Mouse (Mus musculus): ENCODE data around the gene Slc25a30. TPM values are rescaled to one million over a fixed set of nuclear protein-coding genes. Genes with fewer than 3 reads are reported as not detected.
"Not testable (repeated sequence)": the region's sequence is repeated elsewhere in the genome, so short reads cannot be mapped to it uniquely, and the experiment has no call there.

The Slc25a30 gene
- polyA plus RNA-seq, 1 experiment from 2014 or later: 6.0 TPM

DNA sequence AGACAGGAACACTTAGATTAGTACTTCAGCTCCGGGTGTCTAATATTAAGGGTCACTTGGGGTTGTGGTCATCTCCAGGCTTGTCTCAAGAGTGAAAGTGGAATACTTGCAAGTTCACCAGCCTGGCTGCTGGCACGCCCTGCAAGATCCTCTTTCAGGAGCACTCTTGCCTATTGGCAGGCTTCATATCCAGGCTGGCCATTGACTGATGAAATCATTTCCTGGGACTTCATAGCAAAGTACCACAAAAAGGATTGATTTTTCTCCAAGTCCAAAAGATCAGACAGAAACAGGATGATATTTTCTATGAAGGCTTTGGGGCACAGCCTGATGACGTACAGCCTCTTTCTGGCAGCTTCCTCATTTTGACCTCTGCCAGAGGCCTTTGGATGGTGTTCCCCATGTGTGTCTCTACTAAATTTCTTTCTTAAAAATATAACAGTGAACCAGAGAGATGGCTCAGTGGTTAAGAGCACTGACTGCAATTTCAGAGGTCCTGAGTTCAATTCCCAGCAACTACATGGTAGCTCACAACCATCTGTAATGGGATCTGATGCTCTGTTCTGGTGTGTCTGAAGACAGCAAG, 3.7 kb upstream of the Slc25a30 start:
- no peak for ATAC-seq (ENCODE audit: insufficient number of reproducible peaks, low FRiP score)
- WGBS: 81% methylated on average over 3 of the region's 3 CpGs
- no peaks in the 10 kb centered on the region; the same call in 1 of the 2 replicates for H3K27me3 ChIP-seq (replicated peaks)

DNA sequence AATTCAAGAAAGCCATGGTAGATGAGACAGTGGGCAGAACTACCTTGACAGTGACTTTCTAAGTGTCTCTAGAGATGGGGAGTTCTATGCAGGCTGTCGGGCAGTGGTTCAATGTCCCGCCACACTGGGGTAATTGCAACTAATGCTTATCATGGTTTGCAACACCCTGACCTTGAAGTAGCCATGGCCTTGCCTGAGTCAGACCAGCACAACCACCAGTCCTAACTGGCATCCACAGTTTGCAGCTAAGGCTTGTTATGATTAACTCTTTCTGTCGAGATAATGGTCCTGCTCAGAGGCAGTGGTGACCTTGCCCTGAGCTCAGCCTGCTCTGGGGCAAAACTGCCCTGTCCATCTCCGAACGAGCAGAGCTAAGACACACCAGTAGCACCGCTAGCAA, 2.5 kb upstream of the Slc25a30 start:
- no peaks in the 10 kb centered on the region; the same call in 1 of the 2 replicates for H3K27me3 ChIP-seq (replicated peaks)
- H3K4me2 ChIP-seq: no peak overlapping the region
- no peak overlapping the region for H3K4me3 ChIP-seq
- peaks cover 8% of the 10 kb centered on the region; the same call in 1 of the 2 replicates for H3K4me1 ChIP-seq (replicated peaks)
- H3K27ac ChIP-seq (ENCODE audit: poor library complexity, severe bottlenecking): no peak overlapping the region
- H3K9ac ChIP-seq: no peak overlapping the region
- no peaks in the 10 kb centered on the region for H3K9me3 ChIP-seq (replicated peaks)
- WGBS: 62% methylated on average over 6 of the region's 6 CpGs
- ATAC-seq (ENCODE audit: insufficient number of reproducible peaks, low FRiP score): no peak
- no peaks in the 10 kb centered on the region for H3K36me3 ChIP-seq

More for the DNA sequence above, 3.7 kb upstream of the Slc25a30 start:
- H3K27ac ChIP-seq (ENCODE audit: poor library complexity, severe bottlenecking): no peak overlapping the region
- H3K36me3 ChIP-seq: no peaks in the 10 kb centered on the region
- H3K4me2 ChIP-seq: no peak overlapping the region
- peaks cover 8% of the 10 kb centered on the region; the same call in 1 of the 2 replicates for H3K4me1 ChIP-seq (replicated peaks)
- H3K9me3 ChIP-seq (replicated peaks): no peaks in the 10 kb centered on the region
- no peak overlapping the region for H3K9ac ChIP-seq
- H3K4me3 ChIP-seq: no peak overlapping the region

- peak overlapping the region; percentile 77 for H3K4me2 ChIP-seq
- H3K9ac ChIP-seq: no peak overlapping the region
- no peaks in the 10 kb centered on the region; the same call in 1 of the 2 replicates for H3K27me3 ChIP-seq (replicated peaks)
- H3K27ac ChIP-seq (ENCODE audit: poor library complexity, severe bottlenecking): no peak overlapping the region
- H3K36me3 ChIP-seq: no peaks in the 10 kb centered on the region
- no peaks in the 10 kb centered on the region for H3K9me3 ChIP-seq (replicated peaks)
- 31% methylated on average over 7 of the region's 7 CpGs for WGBS
- peaks cover 8% of the 10 kb centered on the region; the same call in 1 of the 2 replicates for H3K4me1 ChIP-seq (replicated peaks)
- no peak for ATAC-seq (ENCODE audit: insufficient number of reproducible peaks, low FRiP score)
- H3K4me3 ChIP-seq: no peak overlapping the region
These were observed 948 bp upstream of the Slc25a30 start for GRCm38 (mm10) chr14:75787794-75788175.

DNA sequence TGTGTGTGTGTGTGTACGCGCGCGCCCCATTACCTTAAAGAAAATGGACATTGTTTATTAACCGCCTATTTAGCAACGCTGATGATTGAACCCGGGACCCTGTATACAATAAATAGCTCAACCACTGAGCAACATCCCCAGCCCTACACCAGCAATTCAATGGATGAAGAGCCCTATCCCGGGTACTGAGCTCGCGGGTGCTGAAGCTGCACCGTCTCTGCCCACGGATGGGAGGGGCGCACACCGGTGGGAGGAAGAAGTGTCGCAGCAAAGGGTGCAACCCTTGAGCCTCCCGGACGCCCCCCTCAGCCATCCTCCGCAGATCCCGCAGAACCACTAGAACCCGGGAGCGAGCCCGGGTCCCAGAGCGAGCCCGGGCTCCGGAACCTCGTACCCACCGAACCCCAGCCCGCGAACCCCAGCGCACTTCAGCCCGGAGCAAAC, 391 bp downstream of the Slc25a30 start:
- 2% methylated on average over 31 of the region's 31 CpGs for WGBS
- Histone ChIP-seq H3K9me3 (replicated peaks) (no peaks in the 10 kb centered on the region), H3K9ac (peak overlapping the region; percentile 78), H3K4me2 (peak overlapping the region; percentile 77), H3K4me1 (replicated peaks) (peaks cover 8% of the 10 kb centered on the region; the same call in 1 of the 2 replicates), H3K27ac (ENCODE audit: poor library complexity, severe bottlenecking) (peak overlapping the region; percentile 59), H3K36me3 (peaks cover 4% of the 10 kb centered on the region; the same call in 1 of the 2 replicates), H3K4me3 (peak overlapping the region; percentile 57), H3K27me3 (replicated peaks) (no peaks in the 10 kb centered on the region; the same call in 1 of the 2 replicates)
- peak; percentile 76 for ATAC-seq (ENCODE audit: insufficient number of reproducible peaks, low FRiP score)

- Histone ChIP-seq H3K27ac (ENCODE audit: poor library complexity, severe bottlenecking) (no peak overlapping the region), H3K4me1 (replicated peaks) (no peaks in the 10 kb centered on the region), H3K9ac (no peak overlapping the region), H3K4me2 (no peak overlapping the region), H3K36me3 (peaks cover 21% of the 10 kb centered on the region), H3K9me3 (replicated peaks) (no peaks in the 10 kb centered on the region), H3K4me3 (no peak overlapping the region), H3K27me3 (replicated peaks) (no peaks in the 10 kb centered on the region)
- no peak for ATAC-seq (ENCODE audit: insufficient number of reproducible peaks, low FRiP score)
- WGBS: 88% methylated on average over 4 of the region's 4 CpGs
These were observed 6.9 kb downstream of the Slc25a30 start for GRCm38 (mm10) chr14:75779913-75780312.

DNA sequence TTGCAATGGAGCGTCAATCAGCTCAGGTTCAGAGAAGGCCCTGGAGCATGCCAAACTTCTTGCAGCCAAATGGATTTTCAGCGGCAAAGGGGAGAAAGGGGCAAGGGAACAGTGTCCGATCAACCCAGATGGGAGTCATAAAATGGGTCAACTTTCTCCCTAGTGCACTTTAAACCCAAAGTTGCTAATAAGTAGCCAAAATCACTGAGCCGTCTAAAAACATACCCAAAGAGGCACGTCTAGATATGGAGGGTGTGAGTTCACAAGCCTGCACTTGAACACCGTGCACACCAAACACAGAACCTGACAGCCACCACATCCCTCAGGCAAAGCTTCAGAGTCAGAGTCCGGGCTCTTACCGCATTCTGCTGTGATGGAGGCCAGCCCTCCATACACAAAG, 10.2 kb downstream of the Slc25a30 start:
- H3K36me3 ChIP-seq: peaks cover 19% of the 10 kb centered on the region
- H3K4me3 ChIP-seq: no peak overlapping the region
- ATAC-seq (ENCODE audit: insufficient number of reproducible peaks, low FRiP score): no peak
- no peak overlapping the region for H3K27ac ChIP-seq (ENCODE audit: poor library complexity, severe bottlenecking)
- H3K9me3 ChIP-seq (replicated peaks): no peaks in the 10 kb centered on the region
- no peak overlapping the region for H3K4me2 ChIP-seq
- no peaks in the 10 kb centered on the region for H3K27me3 ChIP-seq (replicated peaks)
- peaks cover 22% of the 10 kb centered on the region for H3K4me1 ChIP-seq (replicated peaks)
- WGBS: 87% methylated on average over 8 of the region's 8 CpGs
- no peak overlapping the region for H3K9ac ChIP-seq

GRCm38 (mm10) chr14:75773431-75773830, 13.4 kb downstream of the Slc25a30 start:
- ATAC-seq (ENCODE audit: insufficient number of reproducible peaks, low FRiP score): peak; percentile 59

GRCm38 (mm10) chr14:75772407-75772806, 14.4 kb downstream of the Slc25a30 start:
- not testable (repeated sequence) for H3K27me3 ChIP-seq (replicated peaks); H3K9me3 ChIP-seq (replicated peaks); H3K9ac ChIP-seq; H3K4me3 ChIP-seq; H3K4me2 ChIP-seq
- 73% methylated on average over 3 of the region's 3 CpGs for WGBS
- Histone ChIP-seq H3K27ac (ENCODE audit: poor library complexity, severe bottlenecking) (peak overlapping the region; percentile 92), H3K4me1 (replicated peaks) (peaks cover 27% of the 10 kb centered on the region), H3K36me3 (peaks cover 34% of the 10 kb centered on the region)
- 0 out of 2 replicates have a peak, but pooled peaks have one; percentile 38 for ATAC-seq (ENCODE audit: insufficient number of reproducible peaks, low FRiP score)

More at GRCm38 (mm10) chr14:75773431-75773830, 13.4 kb downstream of the Slc25a30 start:
- Histone ChIP-seq H3K9ac (0 out of 2 replicates have a peak overlapping the region, but pooled peaks have one; percentile 28), H3K4me1 (replicated peaks) (peaks cover 27% of the 10 kb centered on the region), H3K27ac (ENCODE audit: poor library complexity, severe bottlenecking) (peak overlapping the region; percentile 92), H3K4me3 (no peak overlapping the region), H3K9me3 (replicated peaks) (no peaks in the 10 kb centered on the region), H3K4me2 (peak overlapping the region; percentile 37), H3K36me3 (peaks cover 40% of the 10 kb centered on the region), H3K27me3 (replicated peaks) (no peaks in the 10 kb centered on the region)
- WGBS: 29% methylated on average over 8 of the region's 8 CpGs

- H3K9me3 ChIP-seq (replicated peaks): no peaks in the 10 kb centered on the region
- 92% methylated on average over 8 of the region's 8 CpGs for WGBS
- no peak overlapping the region for H3K4me2 ChIP-seq
- peaks cover 27% of the 10 kb centered on the region for H3K4me1 ChIP-seq (replicated peaks)
- peaks cover 38% of the 10 kb centered on the region for H3K36me3 ChIP-seq
- no peak overlapping the region for H3K9ac ChIP-seq
- no peak overlapping the region for H3K4me3 ChIP-seq
- no peaks in the 10 kb centered on the region for H3K27me3 ChIP-seq (replicated peaks)
- H3K27ac ChIP-seq (ENCODE audit: poor library complexity, severe bottlenecking): no peak overlapping the region
- no peak for ATAC-seq (ENCODE audit: insufficient number of reproducible peaks, low FRiP score)
These were observed 15.7 kb downstream of the Slc25a30 start for GRCm38 (mm10) chr14:75771101-75771501.

- H3K9ac ChIP-seq: no peak overlapping the region
- 92% methylated on average over 9 of the region's 9 CpGs for WGBS
These were observed 17.5 kb downstream of the Slc25a30 start for GRCm38 (mm10) chr14:75769334-75769733.

GRCm38 (mm10) chr14:75768275-75768608, 18.6 kb downstream of the Slc25a30 start:
- Histone ChIP-seq H3K27ac (ENCODE audit: poor library complexity, severe bottlenecking) (no peak overlapping the region), H3K36me3 (peaks cover 49% of the 10 kb centered on the region)
- ATAC-seq (ENCODE audit: insufficient number of reproducible peaks, low FRiP score): no peak

More at GRCm38 (mm10) chr14:75769334-75769733, 17.5 kb downstream of the Slc25a30 start:
- Histone ChIP-seq H3K4me1 (replicated peaks) (peaks cover 26% of the 10 kb centered on the region), H3K27me3 (replicated peaks) (no peaks in the 10 kb centered on the region), H3K27ac (ENCODE audit: poor library complexity, severe bottlenecking) (no peak overlapping the region), H3K9me3 (replicated peaks) (no peaks in the 10 kb centered on the region), H3K36me3 (peaks cover 41% of the 10 kb centered on the region), H3K4me3 (no peak overlapping the region), H3K4me2 (no peak overlapping the region)
- ATAC-seq (ENCODE audit: insufficient number of reproducible peaks, low FRiP score): no peak

More at GRCm38 (mm10) chr14:75768275-75768608, 18.6 kb downstream of the Slc25a30 start:
- Histone ChIP-seq H3K9me3 (replicated peaks) (no peaks in the 10 kb centered on the region), H3K4me3 (no peak overlapping the region), H3K27me3 (replicated peaks) (no peaks in the 10 kb centered on the region), H3K4me2 (no peak overlapping the region), H3K9ac (no peak overlapping the region), H3K4me1 (replicated peaks) (peaks cover 15% of the 10 kb centered on the region)
- 12% methylated on average over 1 of the region's 1 CpGs for WGBS
